Mouse (Mus musculus) intestine, postnatal 0 days (tissue): ENCODE results near the gene 1700092M07Rik. TPM values are rescaled to one million over a fixed set of nuclear protein-coding genes. Genes with fewer than 3 reads are reported as not detected.

Experiments used
- ATAC-seq: fragments of 200-750 bp; cut with Nextera tagmentation; 2 replicates; pipeline ENCODE4 v1.8.0; 2017; ENCODE audit warnings: mild to moderate bottlenecking, moderate TSS enrichment, moderate library complexity
- H3K27ac ChIP-seq: fragments of 300-500 bp; sonication (generic); 2 replicates; pipeline ENCODE4 v1.5.1; 2014; ENCODE audit warnings: mild to moderate bottlenecking, low read depth, low read length, moderate library complexity
- H3K27me3 ChIP-seq: fragments of 300-500 bp; sonication (generic); replicated peaks from 2 replicates; pipeline ENCODE4 v1.6.1; 2014; ENCODE audit warnings: low read length, mixed read lengths; ENCODE audit not compliant: control insufficient read depth, insufficient read depth
- H3K36me3 ChIP-seq: fragments of 300-500 bp; sonication (generic); 2 replicates; pipeline ENCODE4 v1.6.1; 2014; ENCODE audit warnings: mild to moderate bottlenecking, moderate library complexity; ENCODE audit not compliant: control insufficient read depth, insufficient read depth
- H3K4me1 ChIP-seq: fragments of 300-500 bp; sonication (generic); replicated peaks from 2 replicates; pipeline ENCODE4 v1.6.1; 2014; ENCODE audit warnings: antibody characterized with exemption, low read length, mixed read lengths; ENCODE audit not compliant: control insufficient read depth, insufficient read depth
- H3K4me2 ChIP-seq: fragments of 300-500 bp; sonication (generic); replicated peaks from 2 replicates; pipeline ENCODE4 v1.6.1; 2014; ENCODE audit warnings: low read depth, mild to moderate bottlenecking, moderate library complexity
- H3K4me3 ChIP-seq: fragments of 300-500 bp; sonication (generic); 2 replicates; pipeline ENCODE4 v1.5.1; 2014; ENCODE audit warnings: low read depth, low read length
- H3K9ac ChIP-seq: fragments of 300-500 bp; sonication (generic); 2 replicates; pipeline ENCODE4 v1.6.1; 2014; ENCODE audit warnings: mild to moderate bottlenecking, low read depth, low read length
- H3K9me3 ChIP-seq: fragments of 300-500 bp; sonication (generic); 2 replicates; pipeline ENCODE4 v1.6.1; 2016; ENCODE audit warnings: mixed run types; ENCODE audit not compliant: control insufficient read depth
- CTCF ChIP-seq: sonication (generic); IDR thresholded peaks from 2 replicates; pipeline ENCODE4 v1.5.1; 2016; ENCODE audit warnings: low read depth, mild to moderate bottlenecking, control low read depth, antibody characterized with exemption, moderate library complexity
- WGBS: fragments of 180-500 bp; shearing (Covaris S2); extraction: QIAGEN DNeasy Blood & Tissue Kit; methylation state at CpG from one replicate; pipeline ENCODE4 v1.1.7; 2014; 5-methylcytosine and 5-hydroxymethylcytosine counted together
- polyA plus RNA-seq: library from polyadenylated mRNA; unstranded; fragments of >200 nt; fragmentation: Nextera tagmentation; extraction: Ambion mirVana; gene quantifications from 2 replicates; pipeline ENCODE4 v1.2.1, GENCODE M21; 2015

Gene 1700092M07Rik
- polyA plus RNA-seq, 1 experiment from 2014 or later, result 0.56 TPM

DNA sequence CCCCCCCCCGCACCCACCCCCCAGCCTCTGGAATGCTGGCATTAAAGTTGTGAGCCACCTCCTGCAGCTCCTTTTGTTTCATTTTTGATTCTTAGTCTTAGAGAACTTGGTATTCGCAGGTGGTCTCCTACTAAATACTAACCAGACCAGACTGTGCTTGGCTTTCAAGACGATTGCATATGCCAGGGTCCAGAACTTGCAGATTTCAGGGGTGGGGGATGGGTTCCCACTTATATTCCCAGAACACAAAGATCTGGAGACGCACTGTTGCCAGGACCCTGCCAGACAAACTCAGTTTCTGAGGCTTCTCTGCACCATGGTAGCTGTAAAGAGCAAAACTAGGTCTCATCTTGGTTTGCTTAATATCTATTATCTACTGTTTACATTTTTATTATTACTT is 36.9 kb upstream of the 1700092M07Rik start:
- no peak for TF ChIP-seq CTCF
- H3K36me3 ChIP-seq, result peaks cover 25% of the 10 kb centered on the region
- no peaks in the 10 kb centered on the region for H3K4me1 ChIP-seq
- H3K4me2 ChIP-seq, result no peak overlapping the region
- WGBS, result 75% methylated on average over 3 of the region's 4 CpGs
- H3K9me3 ChIP-seq, result no peaks in the 10 kb centered on the region
- no peaks in the 10 kb centered on the region for H3K27me3 ChIP-seq
- no peak overlapping the region for H3K27ac ChIP-seq
- H3K4me3 ChIP-seq, result no peak overlapping the region
- ATAC-seq, result no peak
- no peak overlapping the region for H3K9ac ChIP-seq

DNA sequence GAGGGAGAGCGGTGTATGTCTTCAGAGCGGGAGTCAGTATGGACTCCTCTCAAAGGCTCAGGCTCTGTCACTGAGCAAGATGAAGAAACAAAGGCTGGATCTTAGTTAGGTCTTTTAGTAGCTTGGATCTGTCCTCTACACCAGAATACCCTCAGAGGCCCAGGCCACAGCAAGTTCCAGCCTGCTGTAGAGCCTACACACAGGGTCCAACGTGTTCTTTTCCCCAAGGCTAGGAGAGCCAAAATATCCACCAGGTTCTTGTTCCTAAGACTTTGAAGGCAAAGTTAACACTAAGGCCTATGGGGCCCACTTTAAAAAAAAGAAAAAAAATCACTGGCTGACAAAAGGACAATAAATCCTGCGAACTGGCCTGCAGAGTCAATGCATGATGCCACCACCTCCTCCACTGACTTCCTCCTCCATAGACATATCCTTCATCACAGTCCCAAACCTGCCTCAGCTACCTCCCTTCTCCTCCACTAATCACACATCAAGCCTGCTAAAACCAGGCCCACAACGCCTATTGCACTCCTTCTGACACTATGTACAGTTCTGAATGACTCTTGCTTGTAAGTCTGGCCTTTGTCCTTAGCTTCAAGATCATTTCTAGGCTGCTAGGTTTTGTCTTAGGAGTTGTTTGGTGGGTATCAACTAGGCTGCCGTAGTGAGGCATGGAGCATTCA is 35.4 kb upstream of the 1700092M07Rik start:
- Histone ChIP-seq H3K27me3 (no peaks in the 10 kb centered on the region), H3K9me3 (no peaks in the 10 kb centered on the region), H3K4me2 (no peak overlapping the region), H3K27ac (no peak overlapping the region), H3K9ac (no peak overlapping the region), H3K36me3 (peaks cover 41% of the 10 kb centered on the region), H3K4me1 (no peaks in the 10 kb centered on the region), H3K4me3 (no peak overlapping the region)
- no peak for ATAC-seq
- 73% methylated on average over 6 of the region's 6 CpGs for WGBS
- no peak for TF ChIP-seq CTCF

DNA sequence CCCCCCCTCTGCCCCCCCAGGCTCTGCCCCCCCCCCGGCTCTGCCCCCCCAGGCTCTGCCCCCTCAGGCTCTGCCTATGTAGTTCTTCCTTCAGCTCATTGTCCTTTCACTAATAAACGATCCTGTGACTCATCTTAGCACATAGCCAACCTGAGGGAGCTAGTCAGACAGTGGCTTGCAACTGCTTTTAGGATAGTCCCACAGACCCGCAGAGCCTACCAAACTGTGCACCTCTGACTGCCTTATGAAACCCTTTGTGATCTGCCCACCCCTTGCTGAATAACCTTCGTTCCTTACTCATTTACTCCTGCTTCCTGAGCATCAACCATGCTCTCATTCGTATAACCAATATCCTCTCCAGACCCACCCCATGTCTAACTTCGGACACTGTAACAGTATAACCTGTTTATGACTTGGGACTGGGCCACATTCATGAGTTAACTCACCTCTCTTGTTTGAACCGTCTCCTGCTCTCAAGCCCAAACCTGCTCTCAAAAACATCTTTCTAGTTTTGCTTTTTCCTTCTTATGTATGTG is 34.3 kb upstream of the 1700092M07Rik start:
- H3K9ac ChIP-seq, result no peak overlapping the region
- H3K4me3 ChIP-seq, result no peak overlapping the region
- H3K4me2 ChIP-seq, result no peak overlapping the region
- no peaks in the 10 kb centered on the region for H3K9me3 ChIP-seq
- TF ChIP-seq CTCF, result no peak
- no peaks in the 10 kb centered on the region for H3K4me1 ChIP-seq
- no peak overlapping the region for H3K27ac ChIP-seq
- peaks cover 48% of the 10 kb centered on the region for H3K36me3 ChIP-seq
- WGBS, result 71% methylated on average over 7 of the region's 7 CpGs
- no peak for ATAC-seq
- H3K27me3 ChIP-seq, result no peaks in the 10 kb centered on the region

- no peak overlapping the region for H3K9ac ChIP-seq
- H3K4me3 ChIP-seq, result no peak overlapping the region
- no peak overlapping the region for H3K4me2 ChIP-seq
- no peak overlapping the region for H3K27ac ChIP-seq
- no peak for TF ChIP-seq CTCF
- H3K27me3 ChIP-seq, result no peaks in the 10 kb centered on the region
- WGBS, result 90% methylated on average over 7 of the region's 7 CpGs
- no peaks in the 10 kb centered on the region for H3K9me3 ChIP-seq
- H3K4me1 ChIP-seq, result no peaks in the 10 kb centered on the region
- H3K36me3 ChIP-seq, result peaks cover 48% of the 10 kb centered on the region
- ATAC-seq, result no peak
Measured at GRCm38 (mm10) chr19:8706930-8707329, 33.6 kb upstream of the 1700092M07Rik start.

GRCm38 (mm10) chr19:8708954-8709353 is 31.6 kb upstream of the 1700092M07Rik start:
- peaks cover 48% of the 10 kb centered on the region for H3K36me3 ChIP-seq
- no peaks in the 10 kb centered on the region for H3K9me3 ChIP-seq
- TF ChIP-seq CTCF, result no peak
- no peak overlapping the region; the same call in 1 of the 2 replicates for H3K27ac ChIP-seq
- ATAC-seq, result no peak
- 89% methylated on average over 8 of the region's 8 CpGs for whole genome bisulfite sequencing
- no peak overlapping the region for H3K4me3 ChIP-seq
- H3K27me3 ChIP-seq, result no peaks in the 10 kb centered on the region
- no peaks in the 10 kb centered on the region for H3K4me1 ChIP-seq
- H3K4me2 ChIP-seq, result no peak overlapping the region
- no peak overlapping the region for H3K9ac ChIP-seq

- H3K4me2 ChIP-seq, result peak overlapping the region; percentile 69
- TF ChIP-seq CTCF, result no peak
- H3K36me3 ChIP-seq, result peaks cover 48% of the 10 kb centered on the region
- no peaks in the 10 kb centered on the region for H3K27me3 ChIP-seq
- no peak overlapping the region; the same call in 1 of the 2 replicates for H3K4me3 ChIP-seq
- ATAC-seq, result no peak
- no peaks in the 10 kb centered on the region for H3K4me1 ChIP-seq
- H3K9me3 ChIP-seq, result no peaks in the 10 kb centered on the region
- H3K9ac ChIP-seq, result no peak overlapping the region
- no peak overlapping the region; the same call in 1 of the 2 replicates for H3K27ac ChIP-seq
- 74% methylated on average over 2 of the region's 2 CpGs for WGBS
Measured at GRCm38 (mm10) chr19:8710057-8710456, 30.5 kb upstream of the 1700092M07Rik start.
